Mouse (Mus musculus) C2C12 (cell line): ENCODE data around the gene Hist2h2bb.

Experiments used
- CEBPB ChIP-seq: IDR thresholded peaks from one replicate; pipeline ENCODE4 v1.6.1; 2011; ENCODE audit warnings: low read depth, mild to moderate bottlenecking, control low read depth, moderate library complexity
- CTCF ChIP-seq: IDR thresholded peaks from one replicate; pipeline ENCODE4 v1.5.1; 2011; ENCODE audit not compliant: control insufficient read depth, insufficient read depth, insufficient read length
- FOSL1 ChIP-seq: IDR thresholded peaks from one replicate; pipeline ENCODE4 v1.8.0; 2011; ENCODE audit warnings: mild to moderate bottlenecking, low read length; ENCODE audit not compliant: poor library complexity, insufficient read depth, severe bottlenecking
- MAX ChIP-seq: IDR thresholded peaks from one replicate; pipeline ENCODE4 v1.6.1; 2011; ENCODE audit warnings: mild to moderate bottlenecking, control low read depth
- MYOD1 ChIP-seq: IDR thresholded peaks from one replicate; pipeline ENCODE4 v1.6.1; 2011; ENCODE audit warnings: low read depth; ENCODE audit not compliant: control insufficient read depth, insufficient read length
- MYOG ChIP-seq: IDR thresholded peaks from one replicate; pipeline ENCODE4 v1.6.1; 2011; ENCODE audit not compliant: control insufficient read depth, insufficient read length; ENCODE audit errors: extremely low read depth
- USF1 ChIP-seq: IDR thresholded peaks from one replicate; pipeline ENCODE4 v1.6.1; 2011; ENCODE audit warnings: low read depth, mild to moderate bottlenecking, control low read depth, moderate library complexity

DNA sequence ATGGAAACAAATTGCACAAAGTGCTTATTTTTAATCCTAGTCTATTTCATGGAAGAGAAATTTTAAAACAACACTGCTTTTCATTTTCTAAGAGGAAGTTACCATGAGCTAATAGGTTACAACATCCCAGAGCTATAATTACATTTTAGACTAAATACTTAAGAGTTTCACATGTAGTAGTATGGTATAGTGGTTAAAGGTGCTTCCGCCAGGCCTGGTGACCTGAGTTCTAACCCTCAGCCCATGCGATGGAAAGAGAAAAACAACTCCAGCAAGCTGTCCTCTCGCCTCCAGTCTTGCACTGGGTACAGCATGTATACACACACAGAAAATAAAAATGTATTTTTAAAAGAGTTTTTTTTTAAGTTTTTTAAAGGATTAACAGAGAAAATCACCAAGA, 17.8 kb upstream of the Hist2h2bb start:
- TF ChIP-seq FOSL1 (no peak), CEBPB (no peak), CTCF (no peak), USF1 (no peak), MYOD1 (no peak), MAX (no peak), MYOG (no peak)
